Mouse (Mus musculus) heart, embryonic 11.5 days (tissue): ENCODE measurements around the gene Ano6. TPM values are rescaled to one million over a fixed set of nuclear protein-coding genes. Genes with fewer than 3 reads are reported as not detected.

Experiments used
- ATAC-seq: fragments of 200-750 bp; cut with Nextera tagmentation; replicated peaks from 2 replicates; pipeline ENCODE4 v1.8.0; 2017; ENCODE audit warnings: moderate library complexity; ENCODE audit not compliant: insufficient number of reproducible peaks, low FRiP score, low TSS enrichment
- H3K27ac ChIP-seq: fragments of 300-500 bp; sonication (generic); 2 replicates; pipeline ENCODE4 v1.5.1; 2014; ENCODE audit warnings: mild to moderate bottlenecking, low read depth, low read length
- H3K27me3 ChIP-seq: fragments of 300-500 bp; sonication (generic); 2 replicates; pipeline ENCODE4 v1.6.1; 2014; ENCODE audit warnings: mild to moderate bottlenecking, low read length, mixed read lengths; ENCODE audit not compliant: control insufficient read depth, insufficient read depth
- H3K36me3 ChIP-seq: fragments of 300-500 bp; sonication (generic); 2 replicates; pipeline ENCODE4 v1.6.1; 2014; ENCODE audit warnings: mild to moderate bottlenecking, low read length, moderate library complexity, mixed read lengths; ENCODE audit not compliant: control insufficient read depth, insufficient read depth
- H3K4me1 ChIP-seq: fragments of 300-500 bp; sonication (generic); 2 replicates; pipeline ENCODE4 v1.6.1; 2014; ENCODE audit warnings: low read length; ENCODE audit not compliant: control insufficient read depth, insufficient read depth
- H3K4me2 ChIP-seq: fragments of 300-500 bp; sonication (generic); 2 replicates; pipeline ENCODE4 v1.6.1; 2014; ENCODE audit warnings: mild to moderate bottlenecking, moderate library complexity
- H3K4me3 ChIP-seq: fragments of 300-500 bp; sonication (generic); 2 replicates; pipeline ENCODE4 v1.5.1; 2014; ENCODE audit warnings: low read depth, low read length
- H3K9ac ChIP-seq: fragments of 300-500 bp; sonication (generic); 2 replicates; pipeline ENCODE4 v1.6.1; 2014; ENCODE audit warnings: mild to moderate bottlenecking, low read depth, low read length, moderate library complexity
- H3K9me3 ChIP-seq: fragments of 300-500 bp; sonication (generic); replicated peaks from 2 replicates; pipeline ENCODE4 v1.6.1; 2016; ENCODE audit warnings: low read length; ENCODE audit not compliant: control insufficient read depth
- WGBS: fragments of 180-500 bp; shearing (Covaris S2); extraction: QIAGEN DNeasy Blood & Tissue Kit; methylation state at CpG from one replicate; pipeline ENCODE4 v1.1.7; 2014; ENCODE audit not compliant: insufficient replicate concordance; 5-methylcytosine and 5-hydroxymethylcytosine counted together
- polyA plus RNA-seq: library from polyadenylated mRNA; unstranded; fragments of >200 nt; fragmentation: Nextera tagmentation; extraction: Ambion mirVana; gene quantifications from 2 replicates; pipeline ENCODE4 v1.2.1, GENCODE M21; 2014

Ano6 gene
- polyA plus RNA-seq, 1 experiment from 2014 or later = 40.9 TPM

- no peak overlapping the region for H3K27ac ChIP-seq
- ATAC-seq = no peak
Observed at GRCm38 (mm10) chr15:95848493-95849064, 57.9 kb downstream of the Ano6 start.

GRCm38 (mm10) chr15:95849513-95850411 is 59.1 kb downstream of the Ano6 start:
- Histone ChIP-seq H3K4me3 (no peak overlapping the region), H3K36me3 (no peaks in the 10 kb centered on the region), H3K9ac (no peak overlapping the region), H3K4me2 (no peak overlapping the region), H3K4me1 (peaks cover 3% of the 10 kb centered on the region; the same call in 1 of the 2 replicates), H3K27ac (no peak overlapping the region), H3K27me3 (no peaks in the 10 kb centered on the region), H3K9me3 (no peaks in the 10 kb centered on the region)
- WGBS = 66% methylated on average over 18 of the region's 18 CpGs
- ATAC-seq = no peak

More at GRCm38 (mm10) chr15:95848493-95849064, 57.9 kb downstream of the Ano6 start:
- Histone ChIP-seq H3K36me3 (no peaks in the 10 kb centered on the region), H3K9me3 (no peaks in the 10 kb centered on the region), H3K4me3 (no peak overlapping the region), H3K4me2 (no peak overlapping the region), H3K9ac (no peak overlapping the region), H3K27me3 (no peaks in the 10 kb centered on the region), H3K4me1 (peaks cover 9% of the 10 kb centered on the region; the same call in 1 of the 2 replicates)
- 82% methylated on average over 6 of the region's 6 CpGs for WGBS

- no peak overlapping the region for H3K27ac ChIP-seq
- no peak for ATAC-seq
Observed at GRCm38 (mm10) chr15:95850546-95850945, 59.9 kb downstream of the Ano6 start.

GRCm38 (mm10) chr15:95855051-95855844 is 64.6 kb downstream of the Ano6 start:
- Histone ChIP-seq H3K36me3 (no peaks in the 10 kb centered on the region), H3K4me3 (no peak overlapping the region), H3K9ac (no peak overlapping the region), H3K27me3 (no peaks in the 10 kb centered on the region), H3K27ac (no peak overlapping the region), H3K4me2 (no peak overlapping the region), H3K4me1 (peaks cover 5% of the 10 kb centered on the region; the same call in 1 of the 2 replicates), H3K9me3 (no peaks in the 10 kb centered on the region)
- ATAC-seq = no peak
- 88% methylated on average over 13 of the region's 13 CpGs for WGBS

More at GRCm38 (mm10) chr15:95850546-95850945, 59.9 kb downstream of the Ano6 start:
- 92% methylated on average over 5 of the region's 5 CpGs for WGBS
- H3K9me3 ChIP-seq = no peaks in the 10 kb centered on the region
- no peaks in the 10 kb centered on the region for H3K36me3 ChIP-seq
- H3K9ac ChIP-seq = no peak overlapping the region
- H3K4me2 ChIP-seq = no peak overlapping the region
- H3K27me3 ChIP-seq = no peaks in the 10 kb centered on the region
- no peak overlapping the region for H3K4me3 ChIP-seq
- H3K4me1 ChIP-seq = no peaks in the 10 kb centered on the region

- 56% methylated on average over 7 of the region's 7 CpGs for WGBS
- Histone ChIP-seq H3K9ac (no peak overlapping the region), H3K36me3 (no peaks in the 10 kb centered on the region), H3K27ac (no peak overlapping the region), H3K27me3 (no peaks in the 10 kb centered on the region), H3K4me1 (peaks cover 8% of the 10 kb centered on the region; the same call in 1 of the 2 replicates), H3K4me3 (no peak overlapping the region), H3K9me3 (no peaks in the 10 kb centered on the region), H3K4me2 (no peak overlapping the region)
- no peak for ATAC-seq
Observed at GRCm38 (mm10) chr15:95855953-95856352, 65.3 kb downstream of the Ano6 start.

GRCm38 (mm10) chr15:95856684-95857595 is 66.3 kb downstream of the Ano6 start:
- no peak; the same call in 1 of the 2 replicates for ATAC-seq
- 64% methylated on average over 8 of the region's 8 CpGs for WGBS
- Histone ChIP-seq H3K36me3 (no peaks in the 10 kb centered on the region), H3K4me1 (peaks cover 8% of the 10 kb centered on the region; the same call in 1 of the 2 replicates), H3K27me3 (no peaks in the 10 kb centered on the region), H3K4me2 (no peak overlapping the region), H3K27ac (peak overlapping the region; percentile 35; the same call in 1 of the 2 replicates), H3K9me3 (no peaks in the 10 kb centered on the region), H3K4me3 (no peak overlapping the region), H3K9ac (no peak overlapping the region)

GRCm38 (mm10) chr15:95858876-95859655 is 68.4 kb downstream of the Ano6 start:
- no peak for ATAC-seq
- Histone ChIP-seq H3K9ac (no peak overlapping the region), H3K4me1 (peaks cover 8% of the 10 kb centered on the region; the same call in 1 of the 2 replicates), H3K4me3 (no peak overlapping the region), H3K4me2 (no peak overlapping the region), H3K27ac (no peak overlapping the region), H3K9me3 (no peaks in the 10 kb centered on the region), H3K27me3 (no peaks in the 10 kb centered on the region), H3K36me3 (no peaks in the 10 kb centered on the region)
- WGBS = 80% methylated on average over 9 of the region's 9 CpGs
